Mouse (Mus musculus): ENCODE measurements around the gene Rnf151. TPM values are rescaled to one million over a fixed set of nuclear protein-coding genes. Genes with fewer than 3 reads are reported as not detected.

The Rnf151 gene
- polyA plus RNA-seq, 1 experiment from 2014 or later, result 0.18 TPM

DNA sequence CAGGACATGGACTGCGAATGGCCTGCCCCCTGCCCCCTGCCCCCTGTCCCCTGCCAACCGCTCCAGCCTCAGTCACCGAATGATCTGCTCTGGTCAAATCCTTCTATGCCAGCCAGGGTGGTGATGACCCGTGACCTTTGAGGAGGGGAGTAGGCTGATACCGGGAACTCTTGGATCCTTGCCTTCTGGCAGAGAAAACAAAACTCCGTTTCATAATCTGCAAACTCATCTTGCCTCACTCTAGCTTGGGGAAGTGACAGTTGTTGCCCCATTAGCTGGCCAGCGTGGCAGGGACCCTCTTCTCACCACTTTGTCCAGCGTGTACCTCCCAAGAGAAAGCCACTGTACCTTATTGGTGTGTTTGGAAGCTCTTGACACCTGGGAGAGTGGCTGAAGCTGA lies 24.4 kb upstream of the Rnf151 start:
- ATAC-seq (ENCODE audit: low FRiP score), result no peak
- 86% methylated on average over 8 of the region's 8 CpGs for WGBS
- no peak overlapping the region for H3K9ac ChIP-seq
- H3K9me3 ChIP-seq (replicated peaks), result no peaks in the 10 kb centered on the region
- H3K27ac ChIP-seq, result no peak overlapping the region
- H3K4me3 ChIP-seq, result no peak overlapping the region
- H3K4me1 ChIP-seq, result peaks cover 3% of the 10 kb centered on the region
- H3K36me3 ChIP-seq, result peaks cover 18% of the 10 kb centered on the region; the same call in 1 of the 2 replicates
- peaks cover 7% of the 10 kb centered on the region; the same call in 1 of the 2 replicates for H3K27me3 ChIP-seq
- H3K4me2 ChIP-seq (replicated peaks), result no peak overlapping the region

DNA sequence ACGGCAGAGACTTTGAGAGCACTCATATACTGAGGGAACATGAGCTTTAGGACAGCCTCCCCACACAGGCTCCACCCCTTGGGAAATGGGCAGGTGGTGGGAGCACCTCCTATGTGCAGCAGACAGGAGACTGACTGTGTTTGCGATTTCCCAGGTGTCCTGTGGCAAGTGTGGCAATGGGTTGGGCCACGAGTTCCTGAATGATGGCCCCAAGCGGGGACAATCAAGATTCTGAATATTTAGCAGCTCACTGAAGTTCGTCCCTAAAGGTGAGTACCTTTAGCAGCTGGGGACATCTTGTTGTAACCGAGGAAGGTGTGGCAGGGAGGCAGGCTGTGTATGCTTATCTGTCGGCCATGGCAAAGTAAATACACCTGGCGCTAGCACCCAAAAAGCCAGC lies 22.1 kb upstream of the Rnf151 start:
- 85% methylated on average over 8 of the region's 8 CpGs for whole genome bisulfite sequencing
- ATAC-seq (ENCODE audit: low FRiP score), result no peak

DNA sequence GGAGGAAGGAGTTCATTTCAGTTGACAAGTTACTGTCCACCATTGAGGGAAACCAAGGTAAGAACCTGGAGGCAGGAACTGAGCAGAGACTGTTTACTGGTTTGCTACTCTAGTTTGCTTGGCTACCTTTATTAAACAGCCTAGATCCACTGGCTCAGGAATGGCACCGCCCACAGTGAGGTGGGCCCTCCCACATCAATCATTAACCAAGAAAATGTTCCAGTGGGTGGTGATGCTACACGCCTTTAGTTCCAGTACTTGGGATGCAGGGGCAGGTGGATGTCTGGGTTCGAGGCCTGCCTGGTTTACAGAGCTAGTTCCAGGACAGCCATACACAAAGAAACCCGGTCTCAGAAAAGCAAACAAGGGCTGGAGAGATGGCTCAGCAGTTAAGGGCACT lies 20.4 kb upstream of the Rnf151 start:
- WGBS, result 84% methylated on average over 4 of the region's 4 CpGs
- peaks cover 15% of the 10 kb centered on the region for H3K4me1 ChIP-seq
- H3K36me3 ChIP-seq, result peaks cover 18% of the 10 kb centered on the region; the same call in 1 of the 2 replicates
- no peak overlapping the region for H3K9ac ChIP-seq
- no peaks in the 10 kb centered on the region; the same call in 1 of the 2 replicates for H3K27me3 ChIP-seq
- no peak overlapping the region for H3K4me3 ChIP-seq
- no peak overlapping the region for H3K4me2 ChIP-seq (replicated peaks)
- ATAC-seq (ENCODE audit: low FRiP score), result no peak
- no peak overlapping the region for H3K27ac ChIP-seq
- no peaks in the 10 kb centered on the region for H3K9me3 ChIP-seq (replicated peaks)

More for the DNA sequence above, 22.1 kb upstream of the Rnf151 start:
- H3K27me3 ChIP-seq, result no peaks in the 10 kb centered on the region
- H3K9ac ChIP-seq, result no peak overlapping the region
- H3K4me3 ChIP-seq, result no peak overlapping the region
- H3K27ac ChIP-seq, result no peak overlapping the region
- H3K36me3 ChIP-seq, result peaks cover 18% of the 10 kb centered on the region; the same call in 1 of the 2 replicates
- H3K9me3 ChIP-seq (replicated peaks), result no peaks in the 10 kb centered on the region
- H3K4me2 ChIP-seq (replicated peaks), result no peak overlapping the region
- H3K4me1 ChIP-seq, result peaks cover 15% of the 10 kb centered on the region

DNA sequence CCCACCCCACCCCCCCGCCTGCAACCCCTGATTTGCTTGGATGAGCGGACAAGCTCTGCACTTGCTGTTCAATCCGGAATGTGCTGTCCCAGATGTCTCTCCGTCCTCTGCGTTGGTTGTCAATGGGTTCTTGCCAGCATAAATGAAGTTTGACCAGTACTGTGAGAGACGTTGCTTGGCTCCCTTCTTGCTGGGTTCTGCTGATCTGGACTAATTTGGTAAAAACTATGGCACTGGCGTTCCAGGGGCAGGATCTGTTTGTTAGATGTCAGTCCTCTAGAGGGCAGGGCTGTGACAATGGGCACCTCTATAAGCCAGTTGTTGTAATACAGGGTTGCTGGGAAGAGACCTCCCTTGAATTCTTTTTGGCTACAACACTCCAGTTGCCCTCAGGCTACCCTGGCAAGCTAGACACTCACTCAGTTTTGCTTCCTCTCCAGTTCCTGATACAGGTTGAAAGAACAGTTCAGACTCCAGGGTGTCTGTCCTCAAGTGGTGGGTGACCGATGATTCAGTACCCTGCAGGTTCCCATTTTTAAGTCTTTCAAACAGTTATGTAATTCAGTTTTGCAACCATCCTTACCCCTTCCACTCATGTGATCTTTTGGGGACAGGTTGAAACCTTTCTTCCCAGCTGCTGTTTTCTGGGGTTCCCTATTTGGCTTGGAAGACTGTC lies 19.4 kb upstream of the Rnf151 start:
- WGBS, result 23% methylated on average over 8 of the region's 8 CpGs
- ATAC-seq (ENCODE audit: low FRiP score), result no peak

DNA sequence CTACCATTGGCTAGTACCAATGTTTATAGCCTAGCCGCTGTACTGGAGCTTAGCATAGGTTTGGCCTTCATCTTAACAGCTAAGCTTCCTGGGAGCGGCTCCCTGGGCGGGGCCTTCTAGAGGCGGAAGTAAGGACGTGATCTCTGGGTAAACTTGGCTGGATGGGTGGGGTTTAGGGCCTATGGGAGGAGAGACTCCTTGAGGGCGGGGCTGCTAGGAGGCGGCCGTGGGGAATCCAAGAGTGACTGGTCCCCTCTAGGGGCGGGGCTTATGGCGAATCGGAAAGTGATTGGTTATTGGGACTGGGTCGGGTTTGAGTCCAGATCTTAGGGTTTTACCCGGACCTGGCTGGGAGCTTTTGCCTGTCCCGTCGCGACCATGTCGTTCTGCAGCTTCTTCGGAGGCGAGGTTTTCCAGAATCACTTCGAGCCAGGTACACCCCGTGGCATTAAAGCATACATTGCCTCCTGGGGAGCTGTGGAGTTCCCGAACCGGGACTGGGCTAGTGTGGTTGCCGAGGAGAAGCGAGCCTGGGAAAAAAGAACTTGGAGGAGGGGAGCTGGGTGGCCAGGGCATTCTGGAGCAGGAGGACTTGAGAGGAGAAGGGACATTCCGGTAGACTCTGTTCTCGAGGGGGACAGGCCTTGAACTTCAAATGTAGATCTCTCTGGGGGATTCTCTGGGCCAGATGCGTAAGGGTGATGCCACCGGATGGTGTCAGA lies 18.6 kb upstream of the Rnf151 start, which contains the start of gene Msrb1:
TSS of gene Msrb1 (plus strand) at position 313 of the 722 bp plus-strand sequence.
- H3K36me3 ChIP-seq, result peaks cover 14% of the 10 kb centered on the region; the same call in 1 of the 2 replicates
- H3K4me3 ChIP-seq, result peak within 1 kb of the TSS; percentile 49
- H3K9me3 ChIP-seq (replicated peaks), result no peaks in the 10 kb centered on the region
- H3K9ac ChIP-seq, result peak within 1 kb of the TSS; percentile 61
- ATAC-seq (ENCODE audit: low FRiP score), result peak; percentile 95
- H3K27ac ChIP-seq, result 0 out of 2 replicates have a peak within 1 kb of the TSS, but pooled peaks have one; percentile 44
- peaks cover 15% of the 10 kb centered on the region for H3K4me1 ChIP-seq
- H3K4me2 ChIP-seq (replicated peaks), result peak within 1 kb of the TSS; percentile 72
- WGBS, result under 1% methylated on average over 29 of the region's 29 CpGs
- peaks cover 10% of the 10 kb centered on the region; the same call in 1 of the 2 replicates for H3K27me3 ChIP-seq

More for the DNA sequence above, 19.4 kb upstream of the Rnf151 start:
- H3K9me3 ChIP-seq (replicated peaks), result no peaks in the 10 kb centered on the region
- peak overlapping the region; percentile 49 for H3K4me3 ChIP-seq
- H3K4me2 ChIP-seq (replicated peaks), result peak overlapping the region; percentile 72
- no peak overlapping the region for H3K27ac ChIP-seq
- H3K4me1 ChIP-seq, result peaks cover 15% of the 10 kb centered on the region
- H3K27me3 ChIP-seq, result peaks cover 2% of the 10 kb centered on the region; the same call in 1 of the 2 replicates
- H3K9ac ChIP-seq, result peak overlapping the region; percentile 61
- H3K36me3 ChIP-seq, result peaks cover 18% of the 10 kb centered on the region; the same call in 1 of the 2 replicates

DNA sequence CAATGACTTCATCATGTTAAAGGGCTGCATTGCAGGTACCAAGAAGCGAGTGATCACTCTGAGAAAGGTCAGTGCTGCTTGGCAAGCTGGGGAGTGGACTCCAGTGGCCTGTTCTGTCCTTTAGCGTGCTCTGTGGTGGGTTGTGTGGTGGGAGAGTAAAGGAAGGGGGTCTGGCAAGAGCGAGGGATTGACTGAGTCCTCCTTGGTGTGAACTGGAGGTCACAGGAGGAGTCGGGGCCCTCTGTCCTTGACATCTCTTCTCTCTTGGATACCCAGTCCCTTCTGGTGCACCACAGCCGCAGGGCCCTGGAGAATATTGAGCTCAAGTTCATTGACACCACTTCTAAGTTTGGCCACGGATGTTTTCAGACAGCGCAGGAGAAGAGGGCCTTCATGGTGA lies 17.6 kb upstream of the Rnf151 start:
- Histone ChIP-seq H3K4me1 (peaks cover 15% of the 10 kb centered on the region), H3K27me3 (peaks cover 10% of the 10 kb centered on the region; the same call in 1 of the 2 replicates), H3K4me3 (no peak overlapping the region), H3K9ac (no peak overlapping the region), H3K4me2 (replicated peaks) (no peak overlapping the region), H3K36me3 (0 out of 2 replicates have a peak, but pooled peaks cover 7% of the 10 kb centered on the region), H3K27ac (0 out of 2 replicates have a peak overlapping the region, but pooled peaks have one; percentile 44), H3K9me3 (replicated peaks) (no peaks in the 10 kb centered on the region)
- WGBS, result 85% methylated on average over 7 of the region's 7 CpGs
- no peak; the same call in 1 of the 2 replicates for ATAC-seq (ENCODE audit: low FRiP score)

DNA sequence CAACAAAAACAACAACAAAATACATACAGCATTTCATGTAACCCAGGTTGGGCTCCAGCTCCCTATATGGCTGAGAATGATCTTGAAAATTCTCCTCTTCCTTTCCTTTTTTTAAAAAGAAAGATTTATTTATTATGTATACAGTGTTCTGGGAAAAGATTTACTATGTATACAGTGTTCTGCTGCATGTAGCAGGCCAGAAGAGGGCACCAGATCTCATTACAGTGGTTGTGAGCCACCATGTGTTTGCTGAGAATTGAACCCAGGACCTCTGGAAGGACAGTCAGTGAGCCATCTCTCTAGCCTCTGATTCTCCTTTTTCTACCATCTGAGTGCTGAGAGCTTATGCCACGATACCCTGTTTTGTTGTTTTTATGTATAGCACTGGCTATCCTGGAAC lies 16.6 kb upstream of the Rnf151 start:
- Histone ChIP-seq H3K4me1 (peaks cover 15% of the 10 kb centered on the region), H3K9me3 (replicated peaks) (no peaks in the 10 kb centered on the region), H3K27me3 (peaks cover 10% of the 10 kb centered on the region; the same call in 1 of the 2 replicates), H3K27ac (no peak overlapping the region), H3K36me3 (0 out of 2 replicates have a peak, but pooled peaks cover under 1% of the 10 kb centered on the region), H3K4me3 (no peak overlapping the region), H3K9ac (no peak overlapping the region), H3K4me2 (replicated peaks) (no peak overlapping the region)
- ATAC-seq (ENCODE audit: low FRiP score), result no peak
- 81% methylated on average over 1 of the region's 1 CpGs for WGBS

DNA sequence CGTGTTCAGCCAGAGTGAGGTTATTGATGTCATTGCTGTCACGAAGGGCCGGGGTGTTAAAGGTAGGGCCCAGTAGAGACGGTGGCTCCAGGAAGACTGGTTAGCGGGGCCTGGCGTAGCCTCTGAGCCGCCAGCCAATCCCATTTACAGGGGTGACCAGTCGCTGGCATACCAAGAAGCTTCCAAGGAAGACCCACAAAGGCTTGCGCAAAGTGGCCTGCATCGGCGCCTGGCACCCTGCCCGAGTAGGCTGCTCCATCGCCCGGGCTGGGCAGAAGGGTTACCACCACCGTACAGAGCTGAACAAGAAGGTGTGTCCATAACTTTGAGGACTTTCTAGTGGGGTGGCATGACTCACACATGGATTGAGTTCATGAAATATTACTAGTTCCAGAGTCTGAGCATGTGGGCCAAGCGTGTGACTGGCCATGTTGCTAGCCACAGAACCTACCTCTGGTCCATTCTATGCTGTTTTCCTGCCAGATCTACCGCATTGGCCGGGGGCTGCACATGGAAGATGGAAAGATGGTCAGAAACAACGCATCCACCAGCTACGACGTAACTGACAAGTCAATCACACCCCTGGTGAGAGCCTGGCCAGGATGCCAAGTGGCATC lies 15.7 kb upstream of the Rnf151 start:
- peaks cover 10% of the 10 kb centered on the region; the same call in 1 of the 2 replicates for H3K27me3 ChIP-seq
- no peaks in the 10 kb centered on the region for H3K36me3 ChIP-seq
- no peak overlapping the region for H3K4me2 ChIP-seq (replicated peaks)
- no peaks in the 10 kb centered on the region for H3K9me3 ChIP-seq (replicated peaks)
- WGBS, result 91% methylated on average over 21 of the region's 21 CpGs
- peaks cover 15% of the 10 kb centered on the region for H3K4me1 ChIP-seq
- no peak for ATAC-seq (ENCODE audit: low FRiP score)
- H3K27ac ChIP-seq, result no peak overlapping the region
- H3K9ac ChIP-seq, result no peak overlapping the region
- H3K4me3 ChIP-seq, result no peak overlapping the region

DNA sequence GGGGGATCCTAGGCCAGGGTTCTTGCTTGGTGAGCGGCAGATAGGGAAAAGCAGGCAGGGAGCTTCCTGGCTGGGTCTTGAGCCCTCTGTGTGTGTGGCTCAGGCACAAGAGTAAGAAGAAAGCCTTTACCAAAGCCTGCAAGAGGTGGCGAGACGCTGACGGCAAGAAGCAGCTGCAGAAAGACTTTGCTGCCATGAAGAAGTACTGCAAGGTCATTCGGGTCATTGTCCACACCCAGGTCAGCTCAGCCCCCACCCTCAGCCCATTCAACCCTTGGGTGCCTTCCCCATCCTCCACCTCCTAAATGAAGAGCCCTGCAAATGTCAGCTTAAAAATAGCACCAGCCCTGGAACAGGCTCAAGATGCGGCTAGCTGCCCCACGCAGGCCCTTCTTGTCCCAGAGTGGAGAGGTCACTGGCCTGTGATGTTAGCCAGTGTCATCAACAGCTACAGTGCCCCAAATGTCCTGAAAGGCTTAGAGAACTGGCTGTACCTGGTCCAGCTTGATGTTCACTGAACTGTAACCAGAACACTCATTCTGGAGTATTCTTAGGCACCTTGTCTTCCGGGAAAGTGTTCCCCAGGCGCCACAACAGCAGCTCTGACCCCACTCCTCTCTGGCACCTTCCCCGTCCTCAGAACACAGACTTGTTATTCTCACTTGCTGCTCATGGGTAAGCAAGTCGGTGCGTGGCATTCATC lies 14.5 kb upstream of the Rnf151 start:
- H3K4me2 ChIP-seq (replicated peaks), result no peak overlapping the region
- H3K9me3 ChIP-seq (replicated peaks), result no peaks in the 10 kb centered on the region
- H3K36me3 ChIP-seq, result no peaks in the 10 kb centered on the region
- H3K9ac ChIP-seq, result no peak overlapping the region; the same call in 1 of the 2 replicates
- H3K4me1 ChIP-seq, result peaks cover 13% of the 10 kb centered on the region
- H3K27ac ChIP-seq, result no peak overlapping the region
- no peak overlapping the region for H3K4me3 ChIP-seq
- peaks cover 10% of the 10 kb centered on the region; the same call in 1 of the 2 replicates for H3K27me3 ChIP-seq
- WGBS, result 80% methylated on average over 12 of the region's 12 CpGs
- ATAC-seq (ENCODE audit: low FRiP score), result no peak

DNA sequence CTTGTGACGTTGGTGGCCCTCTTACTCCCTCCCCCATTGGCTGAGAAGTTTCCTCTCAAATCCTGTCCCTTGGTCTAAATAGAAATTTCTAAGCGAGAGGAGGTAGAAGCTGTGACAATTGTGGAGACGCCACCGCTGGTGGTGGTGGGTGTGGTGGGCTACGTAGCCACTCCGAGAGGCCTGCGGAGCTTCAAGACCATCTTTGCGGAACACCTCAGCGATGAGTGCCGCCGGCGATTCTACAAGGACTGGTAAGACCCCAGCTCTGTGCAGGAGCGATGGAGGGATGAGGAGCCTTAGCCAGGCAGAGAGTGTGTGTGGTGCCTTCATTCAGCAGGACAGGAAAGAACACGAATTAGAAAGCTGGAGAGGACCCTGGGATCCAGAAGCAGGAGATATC lies 12.9 kb upstream of the Rnf151 start:
- Histone ChIP-seq H3K4me2 (replicated peaks) (no peak overlapping the region), H3K27ac (no peak overlapping the region), H3K4me1 (0 out of 2 replicates have a peak, but pooled peaks cover under 1% of the 10 kb centered on the region), H3K36me3 (no peaks in the 10 kb centered on the region), H3K4me3 (no peak overlapping the region), H3K9me3 (replicated peaks) (no peaks in the 10 kb centered on the region), H3K27me3 (peaks cover 12% of the 10 kb centered on the region; the same call in 1 of the 2 replicates), H3K9ac (no peak overlapping the region)
- no peak for ATAC-seq (ENCODE audit: low FRiP score)
- 85% methylated on average over 14 of the region's 14 CpGs for WGBS

DNA sequence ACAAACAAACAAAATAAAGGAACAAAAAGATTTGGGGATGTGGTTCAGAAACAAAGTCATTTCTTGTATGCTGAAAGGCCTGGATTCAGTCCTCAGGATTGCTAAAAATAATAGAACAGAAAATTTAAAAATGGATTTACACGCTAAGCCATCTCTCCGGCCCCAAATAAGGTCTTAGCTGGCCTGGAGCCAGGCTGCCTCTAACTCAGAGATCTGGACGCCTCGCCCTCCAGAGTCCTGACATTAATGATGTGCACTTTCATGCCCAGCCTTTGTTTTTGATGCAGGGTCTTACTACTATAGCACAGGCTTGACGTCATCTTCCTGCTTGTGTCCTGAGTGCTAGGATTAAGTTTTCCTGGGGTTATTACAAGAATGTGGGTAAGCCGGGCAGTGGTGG lies 11.2 kb upstream of the Rnf151 start:
- Histone ChIP-seq H3K27ac (no peak overlapping the region), H3K9me3 (replicated peaks) (no peaks in the 10 kb centered on the region), H3K36me3 (no peaks in the 10 kb centered on the region), H3K27me3 (peaks cover 12% of the 10 kb centered on the region; the same call in 1 of the 2 replicates), H3K4me1 (no peaks in the 10 kb centered on the region), H3K9ac (no peak overlapping the region), H3K4me2 (replicated peaks) (no peak overlapping the region), H3K4me3 (no peak overlapping the region)
- 86% methylated on average over 6 of the region's 6 CpGs for WGBS
- no peak for ATAC-seq (ENCODE audit: low FRiP score)
